Mouse (Mus musculus) erythroid progenitor cell, adult 5-6 weeks (primary cell): ENCODE measurements around the gene Chic1. TPM values are rescaled to one million over a fixed set of nuclear protein-coding genes. Genes with fewer than 3 reads are reported as not detected.

Source experiments
- ATAC-seq: replicated peaks from 2 replicates; pipeline ENCODE4 v1.8.0; 2016; ENCODE audit warnings: moderate number of reproducible peaks, mild to moderate bottlenecking, moderate TSS enrichment, inconsistent platforms; ENCODE audit not compliant: poor library complexity, low FRiP score, severe bottlenecking
- total RNA-seq, 2 experiments: library from RNA; stranded (forward) in 1 of 2; stranded (reverse) in 1 of 2; fragments of 150-400 nt in 1 of 2; fragments of 186-747, 209-891 nt in 1 of 2; gene quantifications; 2 replicates each; pipeline versions ENCODE4 v1.2.3 to v1.2.4; 2015 to 2017; ENCODE audit warnings: low replicate concordance in 2 of 2

The Chic1 gene
- total RNA-seq (2015; ENCODE audit: low replicate concordance) (not detected in 2 replicates), total RNA-seq (2017; ENCODE audit: low replicate concordance) (not detected in 2 replicates)

GRCm38 (mm10) chrX:103356287-103356686 lies at the start of gene Chic1:
Gene Chic1, plus strand, starts transcription at chrX:103356476.
- ATAC-seq, result no peak

- ATAC-seq, result no peak
Observed at GRCm38 (mm10) chrX:103308262-103308661, 48.0 kb upstream of the Chic1 start.

- ATAC-seq, result no peak
Observed at GRCm38 (mm10) chrX:103311723-103312122, 44.6 kb upstream of the Chic1 start.

- no peak for ATAC-seq
Observed at GRCm38 (mm10) chrX:103314146-103314545, 42.1 kb upstream of the Chic1 start.

- ATAC-seq, result no peak
Observed at GRCm38 (mm10) chrX:103321146-103321545, 35.1 kb upstream of the Chic1 start, which contains the start of gene Cdx4. Gene Cdx4, plus strand, starts transcription at chrX:103321398.

GRCm38 (mm10) chrX:103325900-103326299 lies 30.4 kb upstream of the Chic1 start:
- no peak for ATAC-seq

GRCm38 (mm10) chrX:103329386-103329785 lies 26.9 kb upstream of the Chic1 start:
- ATAC-seq, result no peak

GRCm38 (mm10) chrX:103331125-103331858 lies 25.0 kb upstream of the Chic1 start:
- no peak for ATAC-seq

GRCm38 (mm10) chrX:103341369-103342113 lies 14.7 kb upstream of the Chic1 start:
- no peak for ATAC-seq

- ATAC-seq, result no peak
Observed at GRCm38 (mm10) chrX:103355784-103356183, 492 bp upstream of the Chic1 start.

- no peak for ATAC-seq
Observed at GRCm38 (mm10) chrX:103356761-103357236, 523 bp downstream of the Chic1 start.

GRCm38 (mm10) chrX:103366201-103366600 lies 9.9 kb downstream of the Chic1 start:
- ATAC-seq, result no peak

- ATAC-seq, result no peak
Observed at GRCm38 (mm10) chrX:103368650-103369049, 12.4 kb downstream of the Chic1 start.

- no peak for ATAC-seq
Observed at GRCm38 (mm10) chrX:103371221-103371620, 14.9 kb downstream of the Chic1 start.

- ATAC-seq, result no peak
Observed at GRCm38 (mm10) chrX:103371627-103372026, 15.4 kb downstream of the Chic1 start.

- no peak for ATAC-seq
Observed at GRCm38 (mm10) chrX:103374250-103374649, 18.0 kb downstream of the Chic1 start.

GRCm38 (mm10) chrX:103384528-103384927 lies 28.3 kb downstream of the Chic1 start:
- ATAC-seq, result no peak

- ATAC-seq, result no peak
Observed at GRCm38 (mm10) chrX:103388131-103388530, 31.9 kb downstream of the Chic1 start.

- ATAC-seq, result no peak
Observed at GRCm38 (mm10) chrX:103393841-103394240, 37.6 kb downstream of the Chic1 start.

GRCm38 (mm10) chrX:103405021-103405420 lies 48.7 kb downstream of the Chic1 start:
- no peak for ATAC-seq

GRCm38 (mm10) chrX:103414167-103414566 lies 57.9 kb downstream of the Chic1 start, which contains the start of gene Tsx:
Gene Tsx, plus strand, starts transcription at chrX:103414467.
- no peak for ATAC-seq
